In the genomic region with DNA sequence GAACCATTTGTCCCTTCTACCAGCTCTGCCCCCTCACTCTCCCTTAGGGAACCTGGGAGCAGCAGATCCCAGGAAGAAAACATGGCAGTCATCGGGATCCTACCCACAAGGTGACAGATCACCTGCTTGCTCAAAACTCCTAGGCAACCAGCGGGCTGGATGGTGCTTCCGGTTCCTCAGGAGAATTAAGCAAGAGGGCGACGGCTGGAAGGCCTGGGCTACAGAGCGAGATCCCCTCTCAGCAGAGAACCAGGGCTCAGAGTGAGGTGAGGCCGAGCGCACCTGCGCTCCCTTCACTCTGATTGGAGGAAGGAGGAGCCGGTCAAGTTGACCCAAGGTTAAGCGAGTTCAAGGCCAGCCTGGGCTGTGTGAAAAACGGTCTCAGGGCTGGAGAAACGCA, we compare ENCODE assay signal across 18 mouse cellular contexts. TPM values are rescaled to one million over a fixed set of nuclear protein-coding genes. Genes with fewer than 3 reads are reported as not detected.
DNase-seq lines count a peak whose midpoint lies in the region; ATAC-seq and TF ChIP-seq lines count a peak whose summit lies in the region.
"Had no signal": no experiment of that assay in that cellular context is flagged by ENCODE, and none has a peak within 500 bp of the region (broad histone marks: within the 10 kb centered on the region; RNA-seq: fewer than 3 reads in every experiment).

No protein-coding gene starts in this region.

- no peaks in the 10 kb centered on the region for H3K79me2 ChIP-seq in heart, adult 2 months (replicated peaks; ENCODE audit: control insufficient read depth, insufficient read depth, low read length)

- no peak for TF ChIP-seq EP300 in heart, adult 2 months (IDR thresholded peaks at IDR 0.05; ENCODE audit: insufficient read depth, low read depth, low read length)

- 80% methylated on average over 13 of the region's 13 CpGs for WGBS in heart, embryonic 10.5 days
- WGBS in heart, adult 2 months = 92% methylated on average over 13 of the region's 13 CpGs
- 72% methylated on average over 13 of the region's 13 CpGs for WGBS in embryonic facial prominence, embryonic 10.5 days
- WGBS in liver, embryonic 12.5 days (ENCODE audit: insufficient replicate concordance) = 77% methylated on average over 13 of the region's 13 CpGs
- WGBS in kidney, adult 2 months = 86% methylated on average over 13 of the region's 13 CpGs

- TF ChIP-seq POLR2A in heart, adult 2 months (IDR thresholded peaks at IDR 0.05; ENCODE audit: insufficient read depth, low read depth, low read length) = no peak
- TF ChIP-seq POLR2A in kidney, adult 2 months (IDR thresholded peaks at IDR 0.05; ENCODE audit: low read depth, low read length) = no peak

- ATAC-seq in liver, embryonic 12.5 days = no peak
- ATAC-seq: forebrain, embryonic 16.5 days; hindbrain, postnatal 0 days; midbrain, embryonic 15.5 days had no signal

- H3K36me3 ChIP-seq in heart, embryonic 10.5 days = no peaks in the 10 kb centered on the region
- no peaks in the 10 kb centered on the region for H3K36me3 ChIP-seq in heart, adult 2 months (ENCODE audit: control insufficient read depth, insufficient read depth, low read length)
- H3K36me3 ChIP-seq in E14TG2a.4 (ENCODE audit: insufficient read depth, low read length) = peaks cover 15% of the 10 kb centered on the region
- H3K36me3 ChIP-seq in embryonic facial prominence, embryonic 10.5 days (replicated peaks) = no peaks in the 10 kb centered on the region
- H3K36me3 ChIP-seq in liver, embryonic 12.5 days = no peaks in the 10 kb centered on the region
- no peaks in the 10 kb centered on the region for H3K36me3 ChIP-seq in kidney, adult 2 months (ENCODE audit: control insufficient read depth, insufficient read depth, low read length)
- H3K36me3 ChIP-seq: heart, embryonic 12.5 days; midbrain, embryonic 15.5 days had no signal

- no peak overlapping the region for H3K9ac ChIP-seq in heart, adult 2 months (ENCODE audit: low read depth, low read length)
- H3K9ac ChIP-seq in liver, embryonic 12.5 days = no peak overlapping the region
- H3K9ac ChIP-seq: heart, embryonic 12.5 days; liver, embryonic 14.5 days; midbrain, embryonic 15.5 days had no signal

- no peak overlapping the region for H3K4me3 ChIP-seq in heart, embryonic 10.5 days
- no peak overlapping the region for H3K4me3 ChIP-seq in heart, adult 2 months
- peak overlapping the region; percentile 56 for H3K4me3 ChIP-seq in E14TG2a.4 (replicated peaks; ENCODE audit: low read length)
- peak overlapping the region; percentile 3; the same call in 1 of the 2 replicates for H3K4me3 ChIP-seq in embryonic facial prominence, embryonic 10.5 days
- no peak overlapping the region for H3K4me3 ChIP-seq in liver, embryonic 12.5 days
- no peak overlapping the region for H3K4me3 ChIP-seq in kidney, adult 2 months (ENCODE audit: insufficient read depth, low read depth, low read length)
- H3K4me3 ChIP-seq: heart, embryonic 12.5 days; midbrain, embryonic 15.5 days; myocyte had no signal

- no peak for TF ChIP-seq CTCF in heart, adult 2 months (IDR thresholded peaks at IDR 0.05)
- TF ChIP-seq CTCF in E14TG2a.4 (conservative IDR thresholded peaks at IDR 0.05; ENCODE audit: low read length) = no peak
- TF ChIP-seq CTCF in kidney, adult 2 months (conservative IDR thresholded peaks at IDR 0.05; ENCODE audit: insufficient read depth, insufficient read length, low read depth, low read length) = no peak

- DNase-seq in heart, embryonic 10.5 days (ENCODE audit: low spot score) = no peak
- no peak for DNase-seq in heart, adult 2 months
- DNase-seq in embryonic facial prominence, embryonic 10.5 days (ENCODE audit: low spot score) = no peak
- no peak for DNase-seq in urinary bladder, adult 18-20 months (ENCODE audit: low spot score in 2 of 2)
- no peak for DNase-seq in kidney, adult 2 months
- DNase-seq: adrenal gland, adult 8-10 months; kidney, adult 11 months; kidney, postnatal 10 days; right cerebral cortex, postnatal 25 days; thymus, adult 18-20 months had no signal

- H3K27me3 ChIP-seq in heart, embryonic 10.5 days (ENCODE audit: insufficient read depth, poor library complexity, severe bottlenecking) = no peaks in the 10 kb centered on the region
- H3K27me3 ChIP-seq in heart, adult 2 months (ENCODE audit: control insufficient read depth, insufficient read depth, low read length) = no peaks in the 10 kb centered on the region
- H3K27me3 ChIP-seq in E14TG2a.4 (ENCODE audit: insufficient read depth, low read length) = peaks cover 19% of the 10 kb centered on the region
- no peaks in the 10 kb centered on the region for H3K27me3 ChIP-seq in embryonic facial prominence, embryonic 10.5 days (replicated peaks; ENCODE audit: low read depth, poor library complexity, severe bottlenecking)
- no peaks in the 10 kb centered on the region for H3K27me3 ChIP-seq in liver, embryonic 12.5 days (replicated peaks)
- H3K27me3 ChIP-seq in kidney, adult 2 months (replicated peaks; ENCODE audit: control insufficient read depth, insufficient read depth, low read length) = no peaks in the 10 kb centered on the region
- H3K27me3 ChIP-seq: heart, embryonic 12.5 days; midbrain, embryonic 15.5 days had no signal

- intact Hi-C loops in heart, adult 2 months (cut with DNase I) = no loop called here

- H3K9me3 ChIP-seq in heart, embryonic 10.5 days = no peaks in the 10 kb centered on the region
- no peaks in the 10 kb centered on the region for H3K9me3 ChIP-seq in E14TG2a.4 (ENCODE audit: low read length)
- no peaks in the 10 kb centered on the region for H3K9me3 ChIP-seq in embryonic facial prominence, embryonic 10.5 days
- H3K9me3 ChIP-seq in liver, embryonic 12.5 days (replicated peaks) = no peaks in the 10 kb centered on the region
- H3K9me3 ChIP-seq: heart, embryonic 12.5 days; midbrain, embryonic 15.5 days had no signal

- H3K27ac ChIP-seq in heart, embryonic 10.5 days = peak overlapping the region; percentile 69
- no peak overlapping the region for H3K27ac ChIP-seq in heart, adult 2 months
- peak overlapping the region; percentile 79 for H3K27ac ChIP-seq in embryonic facial prominence, embryonic 10.5 days (replicated peaks)
- peak overlapping the region; percentile 57; the same call in 1 of the 2 replicates for H3K27ac ChIP-seq in liver, embryonic 12.5 days
- no peak overlapping the region for H3K27ac ChIP-seq in kidney, adult 2 months (ENCODE audit: insufficient read depth, low read depth, low read length)
- H3K27ac ChIP-seq: hindbrain, postnatal 0 days; liver, embryonic 14.5 days; midbrain, embryonic 15.5 days had no signal

- peaks cover 72% of the 10 kb centered on the region for H3K4me1 ChIP-seq in heart, embryonic 10.5 days
- H3K4me1 ChIP-seq in heart, adult 2 months (ENCODE audit: control insufficient read depth, insufficient read depth, low read length) = peaks cover 3% of the 10 kb centered on the region; the same call in 1 of the 2 replicates
- H3K4me1 ChIP-seq in E14TG2a.4 (replicated peaks; ENCODE audit: low read depth, low read length) = peaks cover 79% of the 10 kb centered on the region
- peaks cover 71% of the 10 kb centered on the region for H3K4me1 ChIP-seq in embryonic facial prominence, embryonic 10.5 days
- H3K4me1 ChIP-seq in liver, embryonic 12.5 days = peaks cover 84% of the 10 kb centered on the region
- peaks cover 6% of the 10 kb centered on the region; the same call in 1 of the 2 replicates for H3K4me1 ChIP-seq in kidney, adult 2 months (ENCODE audit: control insufficient read depth, insufficient read depth, low read length)

- H3K4me2 ChIP-seq in liver, embryonic 12.5 days = peak overlapping the region; percentile 67
- H3K4me2 ChIP-seq: heart, embryonic 12.5 days; midbrain, embryonic 15.5 days had no signal

RNA-seq across cellular contexts. Expression of gene Zmynd8, which starts 2.6 kb away (rescaled TPM):
- polyA plus RNA-seq in heart, embryonic 10.5 days (2016; fragmentation: Nextera tagmentation; extraction: Ambion mirVana) = 57.1 and 58.5 TPM in 2 replicates
- total RNA-seq in heart, adult 2 months (2021) = 10 to 100 TPM; 44.4 to 47.2 TPM
- 20.4 and 31.2 TPM in 2 replicates for polyA plus RNA-seq in heart, adult 2 months (2012; rRNA removed)
- 68.1 and 69.9 TPM in 2 replicates for polyA plus RNA-seq in embryonic facial prominence, embryonic 10.5 days (2016; fragmentation: Nextera tagmentation; extraction: Ambion mirVana)
- polyA plus RNA-seq in liver, embryonic 12.5 days (2016; fragmentation: Nextera tagmentation; extraction: Ambion mirVana) = 35.7 and 38.5 TPM in 2 replicates
- polyA plus RNA-seq in kidney, adult 2 months (2012; rRNA removed) = 27.7 and 29.0 TPM in 2 replicates

Comparison
In these comparisons a context has a peak if more than half of its experiments do, and no peak if none do; other contexts are left out.
1. H3K27ac ChIP-seq: peak in heart, embryonic 10.5 days (single experiment), embryonic facial prominence, embryonic 10.5 days (single experiment) and liver, embryonic 12.5 days (single experiment); none in heart, adult 2 months (single experiment) and kidney, adult 2 months (single experiment).
2. H3K4me3 ChIP-seq: peak in E14TG2a.4 (single experiment) and embryonic facial prominence, embryonic 10.5 days (single experiment); none in heart, embryonic 10.5 days (single experiment), heart, adult 2 months (single experiment), liver, embryonic 12.5 days (single experiment) and kidney, adult 2 months (single experiment).